Mouse (Mus musculus): ENCODE measurements around the gene Atg9a. TPM values are rescaled to one million over a fixed set of nuclear protein-coding genes. Genes with fewer than 3 reads are reported as not detected.
"Not testable (repeated sequence)": the region's sequence is repeated elsewhere in the genome, so short reads cannot be mapped to it uniquely, and the experiment has no call there.

The Atg9a gene
- polyA plus RNA-seq, 2 experiments = 16.4 to 17.4 TPM

DNA sequence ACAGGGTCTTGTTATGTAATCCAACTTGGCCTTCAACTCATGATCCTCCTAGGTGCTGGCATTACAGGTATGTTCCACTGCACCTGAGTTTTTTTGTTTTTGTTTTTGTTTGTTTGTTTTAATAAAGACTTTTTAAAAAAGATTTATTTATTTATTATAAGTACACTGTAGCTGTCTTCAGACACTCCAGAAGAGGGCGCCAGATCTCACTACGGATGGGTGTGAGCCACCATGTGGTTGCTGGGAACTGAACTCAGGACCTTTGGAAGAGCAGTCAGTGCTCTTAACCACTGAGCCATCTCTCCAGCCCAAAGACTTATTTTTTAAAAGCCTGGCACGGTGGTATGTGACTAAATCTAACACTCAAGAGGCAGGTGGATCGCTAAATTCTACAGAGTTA, 40.5 kb upstream of the Atg9a start:
- TF ChIP-seq CTCF (IDR thresholded peaks at IDR 0.05; ENCODE audit: low read depth) = peak; percentile 62

DNA sequence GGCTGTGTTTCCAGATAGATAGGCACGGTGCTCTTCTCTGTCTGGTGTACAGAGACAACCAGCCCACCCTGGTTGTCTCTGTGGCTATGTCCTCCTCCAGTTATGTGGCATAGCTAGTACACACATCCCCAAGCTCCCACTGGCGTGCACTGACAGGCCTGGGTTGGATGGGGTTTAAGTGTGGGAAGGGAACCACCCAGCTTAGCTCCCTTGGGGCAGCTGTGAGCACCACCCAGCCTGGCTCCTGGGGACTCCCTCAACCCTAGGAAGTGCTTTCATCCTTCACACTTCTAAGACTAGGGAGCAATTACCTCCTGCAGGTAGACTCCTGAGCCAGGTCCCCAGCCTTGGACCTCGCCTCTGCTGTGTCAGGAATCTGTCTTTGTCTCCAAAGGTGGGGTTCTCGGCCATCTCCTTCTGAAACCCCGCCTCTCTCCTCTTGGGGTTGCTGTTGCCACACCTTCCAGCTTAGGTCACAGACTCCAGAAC, 39.7 kb upstream of the Atg9a start, which contains the start of gene A630095N17Rik:
TSS of gene A630095N17Rik (minus strand) at position 439 of the 489 bp plus-strand sequence.
- WGBS (ENCODE audit: insufficient replicate concordance) = 54% methylated on average over 5 of the region's 5 CpGs
- H3K4me2 ChIP-seq (ENCODE audit: low read depth) = no peak within 1 kb of the TSS
- DNase-seq (ENCODE audit: low read depth in 3 of 3, low spot score in 3 of 3) = no peak
- no peaks in the 10 kb centered on the region for H3K9me3 ChIP-seq (ENCODE audit: control insufficient read depth, low read length)
- H3K27me3 ChIP-seq (ENCODE audit: control insufficient read depth, insufficient read depth, low read length) = no peaks in the 10 kb centered on the region
- H3K27ac ChIP-seq = peak within 1 kb of the TSS; percentile 10
- ATAC-seq (ENCODE audit: insufficient read depth) = no peak
- H3K9ac ChIP-seq (replicated peaks) = no peak within 1 kb of the TSS
- H3K4me1 ChIP-seq (replicated peaks; ENCODE audit: control insufficient read depth in 2 of 2, insufficient read depth in 2 of 2, low read length in 1 of 2) = peaks cover 38 to 59% of the 10 kb centered on the region in 2 experiments
- no peaks in the 10 kb centered on the region for H3K36me3 ChIP-seq (replicated peaks; ENCODE audit: control insufficient read depth, insufficient read depth, low read depth)
- TF ChIP-seq EP300 (IDR thresholded peaks at IDR 0.05; ENCODE audit: low read depth) (no peak), CTCF (IDR thresholded peaks at IDR 0.05; ENCODE audit: low read depth) (no peak)
- no peak within 1 kb of the TSS for H3K4me3 ChIP-seq (ENCODE audit: insufficient read depth in 1 of 2, low read depth in 2 of 2, low read length in 2 of 2)

More for the DNA sequence above, 40.5 kb upstream of the Atg9a start:
- H3K27ac ChIP-seq; H3K9me3 ChIP-seq (ENCODE audit: control insufficient read depth, low read length); DNase-seq (ENCODE audit: low read depth in 3 of 3, low spot score in 3 of 3); ATAC-seq (ENCODE audit: insufficient read depth); H3K4me3 ChIP-seq (ENCODE audit: insufficient read depth in 1 of 2, low read depth in 2 of 2, low read length in 2 of 2); H3K27me3 ChIP-seq (ENCODE audit: control insufficient read depth, insufficient read depth, low read length); H3K9ac ChIP-seq (replicated peaks); H3K4me2 ChIP-seq (ENCODE audit: low read depth); H3K36me3 ChIP-seq (replicated peaks; ENCODE audit: control insufficient read depth, insufficient read depth, low read depth): not testable (repeated sequence)
- peaks cover 42 to 61% of the 10 kb centered on the region in 2 experiments for H3K4me1 ChIP-seq (replicated peaks; ENCODE audit: control insufficient read depth in 2 of 2, insufficient read depth in 2 of 2, low read length in 1 of 2)
- 59% methylated on average over 4 of the region's 4 CpGs for WGBS (ENCODE audit: insufficient replicate concordance)

DNA sequence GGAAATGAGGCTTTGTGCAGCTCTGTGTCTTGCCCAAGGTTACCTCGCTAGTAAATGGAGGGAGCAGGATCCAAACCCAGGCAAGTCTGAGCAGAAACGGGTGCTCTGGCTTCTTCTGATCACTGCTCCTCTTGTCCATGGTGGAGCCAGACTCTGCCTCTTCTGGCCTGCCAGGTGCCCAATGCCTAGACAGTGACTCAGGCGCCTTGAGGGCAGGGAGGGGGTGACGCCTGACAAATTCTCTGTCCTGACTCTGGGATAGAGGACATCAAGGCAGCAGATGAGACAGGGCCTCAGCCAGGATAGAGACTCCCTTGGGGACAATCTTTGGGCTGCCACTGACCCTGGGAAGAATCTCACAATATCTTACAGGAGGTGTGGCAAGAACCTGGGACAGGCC, 39.2 kb upstream of the Atg9a start:
- ATAC-seq (ENCODE audit: insufficient read depth) (no peak), DNase-seq (ENCODE audit: low read depth in 3 of 3, low spot score in 3 of 3) (no peak)
- Histone ChIP-seq H3K4me2 (ENCODE audit: low read depth) (no peak overlapping the region), H3K4me3 (ENCODE audit: insufficient read depth in 1 of 2, low read depth in 2 of 2, low read length in 2 of 2) (no peak overlapping the region), H3K9ac (replicated peaks) (no peak overlapping the region), H3K9me3 (ENCODE audit: control insufficient read depth, low read length) (no peaks in the 10 kb centered on the region), H3K27ac (peak overlapping the region; percentile 10), H3K4me1 (replicated peaks; ENCODE audit: control insufficient read depth in 2 of 2, insufficient read depth in 2 of 2, low read length in 1 of 2) (peaks cover 38 to 61% of the 10 kb centered on the region in 2 experiments), H3K27me3 (ENCODE audit: control insufficient read depth, insufficient read depth, low read length) (no peaks in the 10 kb centered on the region), H3K36me3 (replicated peaks; ENCODE audit: control insufficient read depth, insufficient read depth, low read depth) (no peaks in the 10 kb centered on the region)
- TF ChIP-seq EP300 (IDR thresholded peaks at IDR 0.05; ENCODE audit: low read depth) (no peak), CTCF (IDR thresholded peaks at IDR 0.05; ENCODE audit: low read depth) (no peak)
- WGBS (ENCODE audit: insufficient replicate concordance) = 56% methylated on average over 4 of the region's 4 CpGs

DNA sequence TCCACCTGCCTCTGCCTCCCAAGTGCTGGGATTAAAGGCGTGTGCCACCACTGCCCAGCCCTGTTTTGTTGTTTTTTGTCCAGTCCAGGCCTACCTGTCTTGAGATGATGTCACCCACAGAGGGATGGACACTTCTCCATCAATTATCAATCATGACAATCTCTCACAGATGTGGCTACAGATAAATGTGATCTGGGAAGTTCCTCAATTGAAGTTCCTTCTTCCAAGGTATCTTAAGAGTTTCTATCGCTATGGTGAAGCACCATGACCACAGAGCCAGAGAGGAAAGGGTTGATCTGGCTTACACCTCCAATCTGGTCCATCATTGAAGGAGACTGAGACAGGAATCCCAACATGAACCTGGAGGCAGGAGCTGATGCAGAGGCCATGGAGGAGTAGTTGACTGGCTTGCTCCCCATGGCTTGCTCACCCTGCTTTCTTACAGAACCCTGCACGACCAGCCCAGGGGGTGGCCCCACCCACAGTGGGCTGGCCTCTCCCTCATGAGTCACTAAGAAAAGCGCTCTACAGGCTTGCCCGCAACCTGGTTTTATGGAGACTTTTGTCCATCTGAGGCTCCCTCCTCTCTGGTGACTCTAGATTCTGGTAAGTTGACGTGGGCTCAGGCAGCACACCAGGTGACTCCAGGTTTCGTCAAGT, 38.5 kb upstream of the Atg9a start:
- DNase-seq (ENCODE audit: low read depth in 3 of 3, low spot score in 3 of 3) = no peak
- H3K27ac ChIP-seq = no peak overlapping the region
- no peaks in the 10 kb centered on the region for H3K9me3 ChIP-seq (ENCODE audit: control insufficient read depth, low read length)
- no peaks in the 10 kb centered on the region for H3K36me3 ChIP-seq (replicated peaks; ENCODE audit: control insufficient read depth, insufficient read depth, low read depth)
- H3K4me1 ChIP-seq (replicated peaks; ENCODE audit: control insufficient read depth in 2 of 2, insufficient read depth in 2 of 2, low read length in 1 of 2) = peaks cover 38 to 61% of the 10 kb centered on the region in 2 experiments
- no peak overlapping the region for H3K4me3 ChIP-seq (ENCODE audit: insufficient read depth in 1 of 2, low read depth in 2 of 2, low read length in 2 of 2)
- WGBS (ENCODE audit: insufficient replicate concordance) = 54% methylated on average over 7 of the region's 7 CpGs
- H3K27me3 ChIP-seq (ENCODE audit: control insufficient read depth, insufficient read depth, low read length) = no peaks in the 10 kb centered on the region
- ATAC-seq (ENCODE audit: insufficient read depth) = peak; percentile 39; the same call in 1 of the 2 replicates
- no peak overlapping the region for H3K9ac ChIP-seq (replicated peaks)
- TF ChIP-seq EP300 (IDR thresholded peaks at IDR 0.05; ENCODE audit: low read depth) (no peak), CTCF (IDR thresholded peaks at IDR 0.05; ENCODE audit: low read depth) (no peak)
- peak overlapping the region; percentile 27; the same call in 1 of the 2 replicates for H3K4me2 ChIP-seq (ENCODE audit: low read depth)

DNA sequence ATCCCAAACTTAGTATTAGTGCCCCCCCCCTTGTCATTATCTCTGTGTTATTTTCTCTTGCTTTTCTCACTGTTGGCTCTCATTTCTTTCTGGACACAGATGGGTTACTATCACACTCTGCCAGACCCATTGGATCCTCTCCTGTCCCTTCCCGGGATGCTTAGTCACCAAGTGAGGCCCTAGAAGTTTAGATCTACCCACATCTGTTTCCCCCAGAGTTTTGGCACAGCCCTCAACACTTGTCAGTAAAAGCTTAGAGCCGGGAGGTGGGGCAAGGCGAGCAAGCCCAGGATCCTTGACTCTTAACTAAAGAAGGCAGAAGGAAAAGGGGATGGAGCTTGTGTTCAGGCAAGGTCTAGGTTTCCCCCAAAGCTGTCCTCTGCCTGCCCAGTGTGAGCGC, 37.2 kb upstream of the Atg9a start:
- H3K4me2 ChIP-seq (ENCODE audit: low read depth) = peak overlapping the region; percentile 47
- peaks cover 29 to 52% of the 10 kb centered on the region in 2 experiments for H3K4me1 ChIP-seq (replicated peaks; ENCODE audit: control insufficient read depth in 2 of 2, insufficient read depth in 2 of 2, low read length in 1 of 2)

More for the DNA sequence above, 37.2 kb upstream of the Atg9a start:
- no peak overlapping the region; the same call in 1 of the 2 replicates for H3K9ac ChIP-seq (replicated peaks)
- no peaks in the 10 kb centered on the region for H3K9me3 ChIP-seq (ENCODE audit: control insufficient read depth, low read length)
- H3K27ac ChIP-seq = peak overlapping the region; percentile 81
- H3K36me3 ChIP-seq (replicated peaks; ENCODE audit: control insufficient read depth, insufficient read depth, low read depth) = no peaks in the 10 kb centered on the region
- no peaks in the 10 kb centered on the region for H3K27me3 ChIP-seq (ENCODE audit: control insufficient read depth, insufficient read depth, low read length)
- WGBS (ENCODE audit: insufficient replicate concordance) = 23% methylated on average over 4 of the region's 4 CpGs
- DNase-seq (ENCODE audit: low read depth in 3 of 3, low spot score in 3 of 3) (peak in 1 of 3 experiments; percentile 55), ATAC-seq (ENCODE audit: insufficient read depth) (peak; percentile 88)
- H3K4me3 ChIP-seq (ENCODE audit: insufficient read depth in 1 of 2, low read depth in 2 of 2, low read length in 2 of 2) = no peak overlapping the region
- no peak for TF ChIP-seq CTCF (IDR thresholded peaks at IDR 0.05; ENCODE audit: low read depth)
- TF ChIP-seq EP300 (IDR thresholded peaks at IDR 0.05; ENCODE audit: low read depth) = peak; percentile 65

All from liver, embryonic 14.5 days (tissue).